Mouse (Mus musculus): ENCODE measurements around the gene Myo3b. TPM values are rescaled to one million over a fixed set of nuclear protein-coding genes. Genes with fewer than 3 reads are reported as not detected.

The Myo3b gene
- total RNA-seq, 1 experiment from 2014 or later = 1.5 TPM

GRCm38 (mm10) chr2:70352435-70353165, 313.7 kb downstream of the Myo3b start:
- ATAC-seq (replicated peaks in 1 of 2; ENCODE audit: insufficient read depth in 1 of 2, low FRiP score in 2 of 2, low TSS enrichment in 1 of 2, low read depth in 1 of 2, poor library complexity in 2 of 2, severe bottlenecking in 2 of 2) = no peak

DNA sequence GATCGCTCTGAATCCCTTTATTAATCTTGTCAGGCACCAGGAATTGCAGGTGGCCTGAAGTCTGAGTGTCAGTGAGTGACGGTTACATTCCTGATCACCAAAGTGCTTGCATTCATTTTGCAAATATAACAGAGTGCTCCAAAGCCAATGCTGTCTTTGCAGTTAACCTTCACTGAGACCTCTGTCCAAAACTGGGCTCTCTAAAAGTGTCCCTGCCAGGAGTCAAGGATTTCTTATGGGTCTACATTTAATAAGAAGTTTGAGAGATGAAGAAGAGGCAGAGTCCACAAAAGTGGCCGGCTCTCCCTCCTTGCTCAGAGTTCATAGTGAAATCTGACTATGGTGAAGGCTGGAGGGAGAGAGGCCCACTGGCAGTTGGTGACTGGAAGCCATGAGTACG, 315.1 kb downstream of the Myo3b start:
- no peak for ATAC-seq (replicated peaks in 1 of 2; ENCODE audit: insufficient read depth in 1 of 2, low FRiP score in 2 of 2, low TSS enrichment in 1 of 2, low read depth in 1 of 2, poor library complexity in 2 of 2, severe bottlenecking in 2 of 2)

DNA sequence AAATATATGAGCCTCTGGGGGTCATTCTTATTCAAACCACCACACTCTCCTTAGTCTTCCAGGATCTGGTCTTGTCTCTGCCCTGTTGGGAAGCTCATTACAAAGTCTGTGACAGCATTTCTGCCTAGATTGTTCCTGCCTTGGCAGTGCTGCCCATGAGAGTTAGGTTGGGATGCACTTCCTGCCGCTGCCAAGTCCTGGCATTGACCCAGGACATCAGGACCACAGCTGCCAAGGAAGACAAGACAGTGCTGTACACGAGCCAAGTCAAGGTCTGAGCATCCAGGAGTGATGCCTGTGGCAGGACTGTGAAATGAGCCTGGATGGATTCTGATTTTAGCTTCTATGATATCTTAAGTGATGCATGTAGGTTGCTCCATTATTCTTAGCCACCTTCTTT, 316.1 kb downstream of the Myo3b start:
- no peak for ATAC-seq (replicated peaks in 1 of 2; ENCODE audit: insufficient read depth in 1 of 2, low FRiP score in 2 of 2, low TSS enrichment in 1 of 2, low read depth in 1 of 2, poor library complexity in 2 of 2, severe bottlenecking in 2 of 2)

DNA sequence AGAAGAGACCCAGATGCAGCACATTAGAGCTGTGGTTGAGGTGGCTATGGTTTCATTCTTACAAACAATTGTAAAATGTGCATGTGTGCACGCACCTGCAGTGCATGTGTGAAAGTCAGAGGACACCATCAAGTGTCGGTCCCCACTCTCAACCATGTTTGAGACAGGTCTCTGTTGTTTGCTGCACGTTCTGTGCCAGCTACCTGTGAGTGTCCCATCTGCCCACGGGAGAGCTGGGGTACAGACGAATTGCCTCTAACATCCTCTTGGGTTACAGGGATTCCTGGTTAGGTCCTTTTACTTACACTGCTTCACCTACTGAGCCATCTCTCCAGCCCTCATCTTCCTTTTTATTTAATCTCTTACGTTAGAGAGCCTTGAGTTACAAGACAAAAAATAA, 330.5 kb downstream of the Myo3b start:
- ATAC-seq (replicated peaks in 1 of 2; ENCODE audit: insufficient read depth in 1 of 2, low FRiP score in 2 of 2, low TSS enrichment in 1 of 2, low read depth in 1 of 2, poor library complexity in 2 of 2, severe bottlenecking in 2 of 2) = no peak

- ATAC-seq (replicated peaks in 1 of 2; ENCODE audit: insufficient read depth in 1 of 2, low FRiP score in 2 of 2, low TSS enrichment in 1 of 2, low read depth in 1 of 2, poor library complexity in 2 of 2, severe bottlenecking in 2 of 2) = no peak
These were observed 340.4 kb downstream of the Myo3b start for GRCm38 (mm10) chr2:70379341-70379740.

DNA sequence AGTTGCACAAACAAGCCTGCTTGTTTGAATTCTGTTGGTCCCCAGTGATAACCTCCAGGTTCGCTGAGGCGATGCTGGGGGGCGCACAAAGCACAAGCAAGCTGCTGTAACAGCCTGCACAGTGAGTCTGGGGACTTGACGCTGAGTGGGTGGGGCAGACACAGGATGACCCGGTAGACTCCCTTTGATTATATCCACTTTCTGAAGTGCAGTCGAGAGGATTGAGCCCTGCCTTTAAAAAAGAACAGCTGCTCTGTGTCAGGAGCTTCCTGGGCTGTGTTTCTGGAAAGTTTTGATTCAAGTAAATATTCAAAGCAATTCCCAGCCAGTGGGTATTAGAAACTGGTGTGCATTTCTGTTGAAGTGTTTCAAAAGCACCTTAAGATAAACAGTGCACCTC, 341.0 kb downstream of the Myo3b start:
- no peak for ATAC-seq (replicated peaks in 1 of 2; ENCODE audit: insufficient read depth in 1 of 2, low FRiP score in 2 of 2, low TSS enrichment in 1 of 2, low read depth in 1 of 2, poor library complexity in 2 of 2, severe bottlenecking in 2 of 2)

DNA sequence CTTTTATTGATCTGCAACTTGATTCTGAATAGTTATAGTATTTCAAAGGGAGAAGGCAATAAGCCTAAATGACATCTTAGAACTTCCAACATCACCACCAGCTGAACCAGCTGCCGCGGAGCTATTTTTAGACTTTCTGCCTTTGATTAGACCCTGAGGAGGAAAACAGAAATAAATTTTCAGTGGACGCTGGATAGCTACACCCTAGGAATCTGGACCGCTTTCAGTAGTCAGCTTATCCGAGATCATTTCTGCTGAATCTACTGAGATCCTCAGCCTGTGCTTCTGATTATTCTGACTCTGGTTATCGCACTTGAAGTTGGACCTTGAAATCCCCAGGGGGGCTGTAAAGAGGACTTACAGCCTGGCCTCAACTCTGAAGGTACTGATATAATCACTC, 349.7 kb downstream of the Myo3b start:
- ATAC-seq (replicated peaks in 1 of 2; ENCODE audit: insufficient read depth in 1 of 2, low FRiP score in 2 of 2, low TSS enrichment in 1 of 2, low read depth in 1 of 2, poor library complexity in 2 of 2, severe bottlenecking in 2 of 2) = no peak

GRCm38 (mm10) chr2:70389162-70389561, 350.2 kb downstream of the Myo3b start:
- ATAC-seq (replicated peaks in 1 of 2; ENCODE audit: insufficient read depth in 1 of 2, low FRiP score in 2 of 2, low TSS enrichment in 1 of 2, low read depth in 1 of 2, poor library complexity in 2 of 2, severe bottlenecking in 2 of 2) = no peak

DNA sequence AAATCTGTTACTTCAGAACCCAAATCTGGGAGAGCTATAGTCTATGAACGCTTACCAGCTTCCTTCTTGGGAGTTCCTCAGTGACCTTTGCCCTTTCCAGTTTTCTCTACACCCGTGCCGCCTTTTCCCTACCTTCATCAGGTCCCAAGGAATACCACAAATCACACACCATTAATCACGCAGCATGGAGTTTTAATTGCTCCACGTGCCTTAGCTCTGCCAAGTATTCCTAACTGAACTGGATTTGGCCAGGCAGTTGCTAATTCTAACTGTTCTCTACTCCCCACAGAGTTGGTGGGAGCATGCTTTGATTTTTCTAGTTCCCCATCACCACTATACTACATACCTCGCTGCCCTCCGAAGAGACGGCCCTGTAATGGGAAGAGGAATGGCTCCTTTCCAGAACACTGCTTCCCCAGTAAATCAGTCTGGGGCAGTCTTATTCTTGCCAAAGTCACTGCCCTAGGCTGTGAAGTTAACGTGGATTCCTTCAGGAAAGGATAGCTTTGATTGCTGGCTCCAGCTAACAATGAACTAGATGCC, 358.9 kb downstream of the Myo3b start:
- no peak for ATAC-seq (replicated peaks in 1 of 2; ENCODE audit: insufficient read depth in 1 of 2, low FRiP score in 2 of 2, low TSS enrichment in 1 of 2, low read depth in 1 of 2, poor library complexity in 2 of 2, severe bottlenecking in 2 of 2)

DNA sequence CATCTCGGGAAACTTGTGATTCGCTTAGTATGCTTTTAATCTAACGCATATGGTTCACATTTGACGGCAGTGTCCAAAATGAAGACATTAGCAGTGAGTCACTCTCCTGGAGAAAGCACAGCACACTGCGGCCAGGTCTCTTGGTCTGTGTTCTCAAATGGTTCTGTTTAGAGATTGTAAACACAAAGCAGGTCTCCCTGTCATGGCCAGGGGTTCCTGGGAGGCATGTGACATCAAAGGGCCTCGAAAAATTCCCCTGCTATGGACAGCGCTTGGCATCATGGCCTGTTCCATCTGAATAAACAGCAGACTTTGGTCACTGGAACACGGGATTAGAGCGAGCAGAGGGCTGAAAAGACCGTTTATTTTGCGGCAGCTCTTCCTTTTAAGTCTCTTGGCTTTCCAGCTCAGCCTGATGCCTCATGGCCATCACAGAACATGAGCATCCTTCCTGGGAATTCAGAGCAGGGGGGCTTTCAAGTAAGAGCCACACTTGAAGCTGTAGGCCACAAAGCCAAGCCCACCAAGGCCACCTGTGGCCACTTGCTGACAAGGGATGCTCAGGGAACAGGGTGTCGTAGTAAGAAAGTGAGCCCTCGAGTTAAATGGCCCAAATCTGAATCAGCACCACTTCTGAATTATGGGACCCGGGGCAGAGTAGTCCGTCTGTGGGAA, 360.7 kb downstream of the Myo3b start:
- ATAC-seq (replicated peaks in 1 of 2; ENCODE audit: insufficient read depth in 1 of 2, low FRiP score in 2 of 2, low TSS enrichment in 1 of 2, low read depth in 1 of 2, poor library complexity in 2 of 2, severe bottlenecking in 2 of 2) = no peak

DNA sequence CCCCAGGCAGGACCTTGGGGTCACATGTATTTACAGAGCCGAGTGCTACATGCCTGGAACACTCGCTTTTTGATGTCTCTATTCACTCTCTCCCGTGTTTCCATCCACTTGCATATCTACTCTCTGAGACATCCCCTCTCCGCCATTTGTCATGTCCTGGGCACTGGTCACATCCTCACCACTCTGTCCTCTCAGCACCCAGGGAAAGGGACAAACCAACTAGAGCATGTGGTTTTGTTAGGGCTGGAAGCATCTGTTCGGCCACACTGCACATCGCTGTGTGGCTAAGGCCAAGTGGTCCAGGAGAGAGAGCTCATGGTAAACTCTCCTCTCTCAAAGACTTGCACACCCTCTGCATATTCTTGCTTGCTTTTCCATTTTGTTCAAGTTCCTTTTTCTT, 361.4 kb downstream of the Myo3b start:
- ATAC-seq (replicated peaks in 1 of 2; ENCODE audit: insufficient read depth in 1 of 2, low FRiP score in 2 of 2, low TSS enrichment in 1 of 2, low read depth in 1 of 2, poor library complexity in 2 of 2, severe bottlenecking in 2 of 2) = no peak

GRCm38 (mm10) chr2:70404301-70404700, 365.4 kb downstream of the Myo3b start:
- ATAC-seq (replicated peaks in 1 of 2; ENCODE audit: insufficient read depth in 1 of 2, low FRiP score in 2 of 2, low TSS enrichment in 1 of 2, low read depth in 1 of 2, poor library complexity in 2 of 2, severe bottlenecking in 2 of 2) = no peak

DNA sequence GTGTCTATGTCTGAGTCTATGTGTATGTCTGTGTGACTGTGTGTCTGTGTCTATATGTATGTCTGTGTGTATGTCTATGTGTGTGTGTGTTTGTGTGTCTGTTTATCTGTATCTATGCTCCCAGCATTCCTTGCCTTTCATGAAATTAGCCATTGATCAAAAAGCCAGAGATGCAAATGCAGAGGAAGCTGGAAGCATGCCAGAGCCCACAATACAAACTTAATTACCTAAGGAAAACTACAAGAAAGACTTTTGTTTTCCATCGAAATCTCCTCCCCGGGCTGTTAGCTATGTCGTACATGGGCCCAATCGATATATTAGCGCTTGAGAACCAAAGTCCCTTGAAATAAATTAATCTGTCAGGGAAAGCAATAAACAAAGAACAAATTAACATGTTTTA, 367.9 kb downstream of the Myo3b start:
- ATAC-seq (replicated peaks in 1 of 2; ENCODE audit: insufficient read depth in 1 of 2, low FRiP score in 2 of 2, low TSS enrichment in 1 of 2, low read depth in 1 of 2, poor library complexity in 2 of 2, severe bottlenecking in 2 of 2) = no peak

DNA sequence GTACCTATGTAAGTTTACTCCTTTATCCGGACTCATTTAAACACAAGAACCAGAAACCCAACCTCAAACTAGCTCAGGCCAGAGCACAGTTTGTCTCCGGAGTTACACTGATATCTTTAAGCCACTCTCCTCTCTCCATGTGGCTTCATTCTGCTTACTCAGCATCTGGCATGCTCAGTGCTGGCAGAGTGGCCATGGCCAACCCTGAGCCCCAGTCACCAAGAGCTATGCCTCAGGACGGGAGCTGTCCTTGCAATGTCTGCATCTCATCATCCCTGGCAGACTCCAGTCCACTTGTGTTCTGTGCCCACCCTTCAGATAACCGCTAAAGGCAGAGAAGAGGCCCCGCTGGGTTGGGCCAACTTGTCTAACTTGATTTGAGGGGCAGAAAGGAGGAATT, 368.8 kb downstream of the Myo3b start:
- ATAC-seq (replicated peaks in 1 of 2; ENCODE audit: insufficient read depth in 1 of 2, low FRiP score in 2 of 2, low TSS enrichment in 1 of 2, low read depth in 1 of 2, poor library complexity in 2 of 2, severe bottlenecking in 2 of 2) = no peak

GRCm38 (mm10) chr2:70410298-70410885, 371.5 kb downstream of the Myo3b start:
- no peak for ATAC-seq (replicated peaks in 1 of 2; ENCODE audit: insufficient read depth in 1 of 2, low FRiP score in 2 of 2, low TSS enrichment in 1 of 2, low read depth in 1 of 2, poor library complexity in 2 of 2, severe bottlenecking in 2 of 2)

GRCm38 (mm10) chr2:70412315-70412714, 373.4 kb downstream of the Myo3b start:
- ATAC-seq (replicated peaks in 1 of 2; ENCODE audit: insufficient read depth in 1 of 2, low FRiP score in 2 of 2, low TSS enrichment in 1 of 2, low read depth in 1 of 2, poor library complexity in 2 of 2, severe bottlenecking in 2 of 2) = no peak

DNA sequence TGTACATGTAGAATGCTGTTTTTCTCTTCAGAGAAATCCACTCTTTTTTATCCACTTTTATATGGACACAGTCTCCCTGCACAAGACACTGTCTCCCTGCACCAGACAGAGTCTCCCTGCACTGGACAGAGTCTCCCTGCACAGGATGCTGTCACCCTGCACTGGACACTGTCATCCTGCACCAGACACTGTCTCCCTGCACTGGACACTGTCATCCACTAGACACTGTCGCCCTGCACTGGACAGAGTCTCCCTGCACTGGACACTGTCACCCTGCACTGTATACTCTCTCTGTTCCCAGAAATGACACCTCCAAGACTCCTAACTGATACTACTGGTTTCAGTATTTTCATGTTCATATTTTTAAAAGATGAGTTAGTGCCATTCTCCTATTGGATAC, 375.5 kb downstream of the Myo3b start:
- ATAC-seq (replicated peaks in 1 of 2; ENCODE audit: insufficient read depth in 1 of 2, low FRiP score in 2 of 2, low TSS enrichment in 1 of 2, low read depth in 1 of 2, poor library complexity in 2 of 2, severe bottlenecking in 2 of 2) = no peak

GRCm38 (mm10) chr2:70415521-70415920, 376.6 kb downstream of the Myo3b start:
- no peak for ATAC-seq (replicated peaks in 1 of 2; ENCODE audit: insufficient read depth in 1 of 2, low FRiP score in 2 of 2, low TSS enrichment in 1 of 2, low read depth in 1 of 2, poor library complexity in 2 of 2, severe bottlenecking in 2 of 2)
